Mouse (Mus musculus): ENCODE data around the gene 4930404N11Rik. TPM values are rescaled to one million over a fixed set of nuclear protein-coding genes. Genes with fewer than 3 reads are reported as not detected.

Gene 4930404N11Rik
- polyA plus RNA-seq, 1 experiment, result 0.16 TPM

- no peak overlapping the region for H3K4me3 ChIP-seq (ENCODE audit: insufficient read depth, low read depth, low read length)
- no peak overlapping the region for H3K27ac ChIP-seq (ENCODE audit: insufficient read depth, low read depth, low read length)
- no peak for DNase-seq
- H3K4me1 ChIP-seq (ENCODE audit: control insufficient read depth, insufficient read depth, low read length), result peaks cover 16% of the 10 kb centered on the region; the same call in 1 of the 2 replicates
- TF ChIP-seq CTCF (conservative IDR thresholded peaks at IDR 0.05; ENCODE audit: insufficient read depth, insufficient read length, low read depth, low read length) (no peak), POLR2A (IDR thresholded peaks at IDR 0.05; ENCODE audit: low read depth, low read length) (no peak)
- no peaks in the 10 kb centered on the region for H3K27me3 ChIP-seq (replicated peaks; ENCODE audit: control insufficient read depth, insufficient read depth, low read length)
- 96% methylated on average over 10 of the region's 10 CpGs for WGBS
- H3K36me3 ChIP-seq (ENCODE audit: control insufficient read depth, insufficient read depth, low read length), result no peaks in the 10 kb centered on the region
These were observed 9.7 kb upstream of the 4930404N11Rik start for GRCm38 (mm10) chr10:81375322-81375721.

- Histone ChIP-seq H3K4me1 (ENCODE audit: control insufficient read depth, insufficient read depth, low read length) (no peaks in the 10 kb centered on the region), H3K27me3 (replicated peaks; ENCODE audit: control insufficient read depth, insufficient read depth, low read length) (no peaks in the 10 kb centered on the region), H3K36me3 (ENCODE audit: control insufficient read depth, insufficient read depth, low read length) (no peaks in the 10 kb centered on the region), H3K4me3 (ENCODE audit: insufficient read depth, low read depth, low read length) (no peak overlapping the region), H3K27ac (ENCODE audit: insufficient read depth, low read depth, low read length) (no peak overlapping the region)
- no peak for DNase-seq
- WGBS, result 93% methylated on average over 6 of the region's 6 CpGs
- TF ChIP-seq CTCF (conservative IDR thresholded peaks at IDR 0.05; ENCODE audit: insufficient read depth, insufficient read length, low read depth, low read length), result no peak
- no peak for TF ChIP-seq POLR2A (IDR thresholded peaks at IDR 0.05; ENCODE audit: low read depth, low read length)
These were observed 1.5 kb upstream of the 4930404N11Rik start for GRCm38 (mm10) chr10:81367207-81367495.

- TF ChIP-seq CTCF (conservative IDR thresholded peaks at IDR 0.05; ENCODE audit: insufficient read depth, insufficient read length, low read depth, low read length) (no peak), POLR2A (IDR thresholded peaks at IDR 0.05; ENCODE audit: low read depth, low read length) (peak; percentile 4)
- H3K27ac ChIP-seq (ENCODE audit: insufficient read depth, low read depth, low read length), result no peak overlapping the region
- no peaks in the 10 kb centered on the region for H3K4me1 ChIP-seq (ENCODE audit: control insufficient read depth, insufficient read depth, low read length)
- no peaks in the 10 kb centered on the region for H3K27me3 ChIP-seq (replicated peaks; ENCODE audit: control insufficient read depth, insufficient read depth, low read length)
- H3K36me3 ChIP-seq (ENCODE audit: control insufficient read depth, insufficient read depth, low read length), result no peaks in the 10 kb centered on the region
- no peak for DNase-seq
- 69% methylated on average over 6 of the region's 6 CpGs for WGBS
- H3K4me3 ChIP-seq (ENCODE audit: insufficient read depth, low read depth, low read length), result no peak overlapping the region
These were observed 1.0 kb upstream of the 4930404N11Rik start for GRCm38 (mm10) chr10:81366477-81367206.

- Histone ChIP-seq H3K27me3 (replicated peaks; ENCODE audit: control insufficient read depth, insufficient read depth, low read length) (no peaks in the 10 kb centered on the region), H3K4me3 (ENCODE audit: insufficient read depth, low read depth, low read length) (no peak overlapping the region), H3K36me3 (ENCODE audit: control insufficient read depth, insufficient read depth, low read length) (no peaks in the 10 kb centered on the region), H3K27ac (ENCODE audit: insufficient read depth, low read depth, low read length) (no peak overlapping the region), H3K4me1 (ENCODE audit: control insufficient read depth, insufficient read depth, low read length) (peaks cover 1% of the 10 kb centered on the region; the same call in 1 of the 2 replicates)
- no peak for TF ChIP-seq POLR2A (IDR thresholded peaks at IDR 0.05; ENCODE audit: low read depth, low read length)
- TF ChIP-seq CTCF (conservative IDR thresholded peaks at IDR 0.05; ENCODE audit: insufficient read depth, insufficient read length, low read depth, low read length), result no peak
- DNase-seq, result no peak
- WGBS, result 60% methylated on average over 4 of the region's 4 CpGs
These were observed 543 bp downstream of the 4930404N11Rik start for GRCm38 (mm10) chr10:81365073-81365472.

- Histone ChIP-seq H3K27ac (ENCODE audit: insufficient read depth, low read depth, low read length) (no peak overlapping the region), H3K4me1 (ENCODE audit: control insufficient read depth, insufficient read depth, low read length) (peaks cover 5% of the 10 kb centered on the region; the same call in 1 of the 2 replicates), H3K4me3 (ENCODE audit: insufficient read depth, low read depth, low read length) (no peak overlapping the region), H3K27me3 (replicated peaks; ENCODE audit: control insufficient read depth, insufficient read depth, low read length) (no peaks in the 10 kb centered on the region), H3K36me3 (ENCODE audit: control insufficient read depth, insufficient read depth, low read length) (no peaks in the 10 kb centered on the region)
- TF ChIP-seq POLR2A (IDR thresholded peaks at IDR 0.05; ENCODE audit: low read depth, low read length) (no peak), CTCF (conservative IDR thresholded peaks at IDR 0.05; ENCODE audit: insufficient read depth, insufficient read length, low read depth, low read length) (no peak)
- 27% methylated on average over 28 of the region's 28 CpGs for WGBS
- DNase-seq, result no peak
These were observed 950 bp downstream of the 4930404N11Rik start for GRCm38 (mm10) chr10:81364666-81365065.

GRCm38 (mm10) chr10:81363436-81364346 is 1.9 kb downstream of the 4930404N11Rik start:
- WGBS, result 26% methylated on average over 54 of the region's 54 CpGs
- DNase-seq, result peak; percentile 67
- Histone ChIP-seq H3K36me3 (ENCODE audit: control insufficient read depth, insufficient read depth, low read length) (no peaks in the 10 kb centered on the region), H3K4me3 (ENCODE audit: insufficient read depth, low read depth, low read length) (peak overlapping the region; percentile 14; the same call in 1 of the 2 replicates), H3K4me1 (ENCODE audit: control insufficient read depth, insufficient read depth, low read length) (peaks cover 7% of the 10 kb centered on the region), H3K27me3 (replicated peaks; ENCODE audit: control insufficient read depth, insufficient read depth, low read length) (no peaks in the 10 kb centered on the region), H3K27ac (ENCODE audit: insufficient read depth, low read depth, low read length) (no peak overlapping the region)
- TF ChIP-seq POLR2A (IDR thresholded peaks at IDR 0.05; ENCODE audit: low read depth, low read length), result no peak
- no peak for TF ChIP-seq CTCF (conservative IDR thresholded peaks at IDR 0.05; ENCODE audit: insufficient read depth, insufficient read length, low read depth, low read length)

Measured in kidney, adult 2 months (tissue).